Mouse (Mus musculus) natural killer cell, adult 2 months (primary cell): ENCODE data around the gene Rasal3.
A peak's percentile ranks its signal among the peaks of the same experiment; 100 is the strongest.

Source experiments
- DNase-seq, 2 experiments: peaks; one replicate each; pipeline ENCODE4 v3.0.0; 2022; ENCODE audit warnings: low spot score in 2 of 2

The Rasal3 gene

GRCm38 (mm10) chr17:32354211-32354610 is 49.2 kb downstream of the Rasal3 start:
- no peak for DNase-seq

- DNase-seq = no peak
These were observed 49.7 kb downstream of the Rasal3 start for GRCm38 (mm10) chr17:32353696-32354095.

- DNase-seq = no peak
These were observed 51.7 kb downstream of the Rasal3 start for GRCm38 (mm10) chr17:32351726-32352125.

GRCm38 (mm10) chr17:32351269-32351668 is 52.1 kb downstream of the Rasal3 start:
- no peak for DNase-seq

GRCm38 (mm10) chr17:32350382-32350983 is 52.9 kb downstream of the Rasal3 start, which contains the start of gene Akap8l:
Akap8l (minus strand) TSS chr17:32350607.
- DNase-seq = peak; percentile 95 to 96

GRCm38 (mm10) chr17:32349851-32350381 is 53.5 kb downstream of the Rasal3 start:
- no peak for DNase-seq

GRCm38 (mm10) chr17:32349037-32349732 is 54.2 kb downstream of the Rasal3 start:
- DNase-seq = peak; percentile 28 to 37

GRCm38 (mm10) chr17:32348406-32348805 is 55.0 kb downstream of the Rasal3 start:
- DNase-seq = no peak

GRCm38 (mm10) chr17:32341102-32341501 is 62.3 kb downstream of the Rasal3 start:
- DNase-seq = no peak
